Mouse (Mus musculus): ENCODE results near the gene Layn. TPM values are rescaled to one million over a fixed set of nuclear protein-coding genes. Genes with fewer than 3 reads are reported as not detected.

The Layn gene
- polyA plus RNA-seq, 1 experiment from 2014 or later, result 7.7 TPM

DNA sequence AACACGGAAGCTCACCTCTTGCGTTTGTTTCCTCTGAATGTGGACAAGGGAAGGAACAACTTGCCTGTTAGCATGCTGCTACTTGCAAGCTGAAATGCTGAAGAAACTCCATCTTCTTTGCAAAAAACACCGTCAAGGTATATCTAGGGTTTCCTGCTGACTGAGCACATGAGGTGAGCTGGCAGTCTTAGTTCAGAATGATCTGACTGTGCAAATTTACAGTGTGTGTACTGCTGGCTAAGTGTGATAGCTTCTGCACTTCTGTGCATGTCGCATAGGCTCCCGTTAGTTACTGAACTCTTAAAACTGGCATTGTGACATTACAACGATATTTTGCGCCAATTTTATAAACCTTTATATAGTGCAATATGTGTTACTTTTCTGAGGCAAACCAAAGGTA is 57.2 kb downstream of the Layn start:
- no peaks in the 10 kb centered on the region for H3K27me3 ChIP-seq (ENCODE audit: control insufficient read depth, insufficient read depth, low read depth, low read length)
- no peak overlapping the region for H3K4me2 ChIP-seq (ENCODE audit: low read depth, low read length)
- no peaks in the 10 kb centered on the region for H3K36me3 ChIP-seq (ENCODE audit: control insufficient read depth, insufficient read depth, low read length)
- no peak for ATAC-seq (ENCODE audit: low read depth)
- no peak overlapping the region for H3K4me3 ChIP-seq (ENCODE audit: low read length)
- H3K4me1 ChIP-seq (replicated peaks; ENCODE audit: control insufficient read depth, insufficient read depth, low read length), result no peaks in the 10 kb centered on the region
- 61% methylated on average over 7 of the region's 7 CpGs for WGBS
- H3K9me3 ChIP-seq (ENCODE audit: control insufficient read depth, low read length), result no peaks in the 10 kb centered on the region
- H3K9ac ChIP-seq (ENCODE audit: low read length), result no peak overlapping the region
- no peak overlapping the region for H3K27ac ChIP-seq (ENCODE audit: low read length)

DNA sequence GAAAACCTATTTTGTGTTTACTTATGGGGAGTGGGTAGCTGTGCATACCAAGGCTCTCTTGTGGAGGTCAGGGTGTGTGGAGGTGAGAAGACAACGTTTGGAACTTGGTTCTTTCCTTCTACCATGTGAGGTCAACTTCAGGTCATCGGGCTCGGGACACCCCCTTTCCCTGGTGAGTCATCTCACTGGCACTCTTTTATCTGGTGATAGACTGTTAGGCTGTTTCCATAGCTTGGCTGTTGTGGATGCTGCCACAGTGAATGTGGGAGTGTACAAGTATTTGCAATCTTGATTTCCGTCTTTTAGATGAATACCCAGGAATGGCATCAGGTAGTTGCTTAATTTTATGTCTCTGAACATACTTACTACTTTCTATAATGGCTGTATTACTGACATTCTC is 61.2 kb downstream of the Layn start:
- H3K4me3 ChIP-seq (ENCODE audit: low read length), result no peak overlapping the region
- no peaks in the 10 kb centered on the region for H3K4me1 ChIP-seq (replicated peaks; ENCODE audit: control insufficient read depth, insufficient read depth, low read length)
- H3K27ac ChIP-seq (ENCODE audit: low read length), result no peak overlapping the region
- ATAC-seq (ENCODE audit: low read depth), result no peak
- H3K9ac ChIP-seq (ENCODE audit: low read length), result no peak overlapping the region
- no peak overlapping the region for H3K4me2 ChIP-seq (ENCODE audit: low read depth, low read length)
- WGBS, result 25% methylated on average over 4 of the region's 4 CpGs
- H3K9me3 ChIP-seq (ENCODE audit: control insufficient read depth, low read length), result no peaks in the 10 kb centered on the region
- no peaks in the 10 kb centered on the region for H3K27me3 ChIP-seq (ENCODE audit: control insufficient read depth, insufficient read depth, low read depth, low read length)
- no peaks in the 10 kb centered on the region for H3K36me3 ChIP-seq (ENCODE audit: control insufficient read depth, insufficient read depth, low read length)

GRCm38 (mm10) chr9:51013644-51014043 is 63.2 kb downstream of the Layn start:
- ATAC-seq (ENCODE audit: low read depth), result no peak
- Histone ChIP-seq H3K9me3 (ENCODE audit: control insufficient read depth, low read length) (no peaks in the 10 kb centered on the region), H3K4me1 (replicated peaks; ENCODE audit: control insufficient read depth, insufficient read depth, low read length) (peaks cover 4% of the 10 kb centered on the region), H3K9ac (ENCODE audit: low read length) (no peak overlapping the region), H3K4me2 (ENCODE audit: low read depth, low read length) (no peak overlapping the region), H3K36me3 (ENCODE audit: control insufficient read depth, insufficient read depth, low read length) (no peaks in the 10 kb centered on the region), H3K4me3 (ENCODE audit: low read length) (no peak overlapping the region), H3K27me3 (ENCODE audit: control insufficient read depth, insufficient read depth, low read depth, low read length) (no peaks in the 10 kb centered on the region), H3K27ac (ENCODE audit: low read length) (no peak overlapping the region)
- 82% methylated on average over 1 of the region's 1 CpGs for WGBS

DNA sequence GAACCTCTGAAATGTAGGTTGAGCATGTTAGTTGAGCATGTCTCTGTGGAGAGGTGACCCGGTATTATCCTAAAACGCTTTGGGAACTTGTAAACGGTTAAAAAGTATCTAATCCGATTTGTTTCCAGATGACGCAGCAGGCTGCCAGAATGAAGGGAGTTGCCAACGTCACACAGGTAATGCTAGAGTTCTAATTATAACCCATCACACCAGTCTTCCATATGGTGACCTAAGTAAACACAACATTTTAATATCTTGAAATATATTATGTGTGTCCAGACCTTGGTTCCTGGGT is 67.3 kb downstream of the Layn start:
- ATAC-seq (ENCODE audit: low read depth), result no peak
- Histone ChIP-seq H3K27ac (ENCODE audit: low read length) (no peak overlapping the region), H3K4me2 (ENCODE audit: low read depth, low read length) (peak overlapping the region; percentile 72), H3K4me1 (replicated peaks; ENCODE audit: control insufficient read depth, insufficient read depth, low read length) (peaks cover 10% of the 10 kb centered on the region), H3K9me3 (ENCODE audit: control insufficient read depth, low read length) (no peaks in the 10 kb centered on the region), H3K27me3 (ENCODE audit: control insufficient read depth, insufficient read depth, low read depth, low read length) (no peaks in the 10 kb centered on the region), H3K9ac (ENCODE audit: low read length) (peak overlapping the region; percentile 56), H3K4me3 (ENCODE audit: low read length) (peak overlapping the region; percentile 39), H3K36me3 (ENCODE audit: control insufficient read depth, insufficient read depth, low read length) (no peaks in the 10 kb centered on the region)
- WGBS, result 4% methylated on average over 6 of the region's 6 CpGs

DNA sequence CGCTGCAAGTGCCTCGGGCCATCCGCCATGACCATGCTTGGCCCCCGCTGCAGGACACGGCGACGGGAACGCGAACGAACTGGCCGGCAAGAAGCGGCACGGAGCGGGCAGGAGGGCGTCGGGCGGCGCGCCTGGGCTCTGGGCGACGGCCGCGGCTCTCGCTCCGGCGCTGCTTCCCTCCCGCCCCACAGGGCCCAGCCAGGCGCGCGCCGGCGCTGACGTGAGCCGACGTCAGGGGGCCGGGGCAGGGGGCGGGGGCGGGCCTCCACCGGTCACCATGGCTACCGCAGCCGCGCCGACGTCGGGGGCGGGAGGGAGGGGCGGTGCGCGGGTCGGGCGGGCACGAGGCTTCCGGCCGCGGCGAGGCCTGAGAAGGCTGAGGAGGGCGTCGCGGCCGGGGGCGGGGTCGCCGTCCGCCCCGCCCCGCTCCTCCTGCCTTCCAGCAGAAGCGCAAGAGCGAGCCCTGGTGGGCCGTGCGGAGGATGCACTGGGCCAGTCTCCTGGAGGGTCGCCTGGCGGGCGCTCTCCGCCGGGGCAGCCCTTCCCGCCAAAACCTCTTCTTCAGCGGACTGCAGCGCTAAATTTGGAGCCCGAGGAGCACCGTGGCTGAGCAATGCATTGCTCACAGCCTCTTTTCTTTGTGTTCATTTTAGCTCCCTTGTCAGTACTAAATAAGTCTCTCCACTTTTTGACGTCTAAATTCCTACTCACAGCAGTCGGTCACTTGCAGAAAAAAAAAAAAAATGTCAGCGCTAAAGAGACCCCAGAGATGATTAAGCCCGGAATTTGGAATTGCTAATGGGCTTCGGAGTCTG is 67.8 kb downstream of the Layn start, which contains the start of gene Sik2:
Sik2 (minus strand) TSS at position 233 of the 815 bp plus-strand sequence.
- H3K4me3 ChIP-seq (ENCODE audit: low read length), result peak within 1 kb of the TSS; percentile 76
- WGBS, result under 1% methylated on average over 36 of the region's 85 CpGs
- H3K36me3 ChIP-seq (ENCODE audit: control insufficient read depth, insufficient read depth, low read length), result no peaks in the 10 kb centered on the region
- H3K4me2 ChIP-seq (ENCODE audit: low read depth, low read length), result peak within 1 kb of the TSS; percentile 86
- peak within 1 kb of the TSS; percentile 74 for H3K27ac ChIP-seq (ENCODE audit: low read length)
- H3K27me3 ChIP-seq (ENCODE audit: control insufficient read depth, insufficient read depth, low read depth, low read length), result no peaks in the 10 kb centered on the region
- H3K9me3 ChIP-seq (ENCODE audit: control insufficient read depth, low read length), result no peaks in the 10 kb centered on the region
- peak within 1 kb of the TSS; percentile 95 for H3K9ac ChIP-seq (ENCODE audit: low read length)
- peaks cover 10% of the 10 kb centered on the region for H3K4me1 ChIP-seq (replicated peaks; ENCODE audit: control insufficient read depth, insufficient read depth, low read length)
- ATAC-seq (ENCODE audit: low read depth), result peak; percentile 98

GRCm38 (mm10) chr9:51008068-51008840 is 68.6 kb downstream of the Layn start:
- peak overlapping the region; percentile 76 for H3K4me3 ChIP-seq (ENCODE audit: low read length)
- no peaks in the 10 kb centered on the region for H3K9me3 ChIP-seq (ENCODE audit: control insufficient read depth, low read length)
- no peaks in the 10 kb centered on the region for H3K27me3 ChIP-seq (ENCODE audit: control insufficient read depth, insufficient read depth, low read depth, low read length)
- WGBS, result 1% methylated on average over 54 of the region's 65 CpGs
- ATAC-seq (ENCODE audit: low read depth), result peak; percentile 57
- no peaks in the 10 kb centered on the region for H3K36me3 ChIP-seq (ENCODE audit: control insufficient read depth, insufficient read depth, low read length)
- H3K4me1 ChIP-seq (replicated peaks; ENCODE audit: control insufficient read depth, insufficient read depth, low read length), result peaks cover 10% of the 10 kb centered on the region
- peak overlapping the region; percentile 74 for H3K27ac ChIP-seq (ENCODE audit: low read length)
- peak overlapping the region; percentile 86 for H3K4me2 ChIP-seq (ENCODE audit: low read depth, low read length)
- H3K9ac ChIP-seq (ENCODE audit: low read length), result peak overlapping the region; percentile 95

GRCm38 (mm10) chr9:51007726-51008067 is 69.2 kb downstream of the Layn start:
- no peak for ATAC-seq (ENCODE audit: low read depth)
- H3K27ac ChIP-seq (ENCODE audit: low read length), result no peak overlapping the region
- 11% methylated on average over 10 of the region's 10 CpGs for WGBS
- H3K9ac ChIP-seq (ENCODE audit: low read length), result peak overlapping the region; percentile 95
- no peaks in the 10 kb centered on the region for H3K9me3 ChIP-seq (ENCODE audit: control insufficient read depth, low read length)
- H3K4me2 ChIP-seq (ENCODE audit: low read depth, low read length), result peak overlapping the region; percentile 86
- no peaks in the 10 kb centered on the region for H3K36me3 ChIP-seq (ENCODE audit: control insufficient read depth, insufficient read depth, low read length)
- peaks cover 10% of the 10 kb centered on the region for H3K4me1 ChIP-seq (replicated peaks; ENCODE audit: control insufficient read depth, insufficient read depth, low read length)
- no peaks in the 10 kb centered on the region for H3K27me3 ChIP-seq (ENCODE audit: control insufficient read depth, insufficient read depth, low read depth, low read length)
- peak overlapping the region; percentile 76 for H3K4me3 ChIP-seq (ENCODE audit: low read length)

DNA sequence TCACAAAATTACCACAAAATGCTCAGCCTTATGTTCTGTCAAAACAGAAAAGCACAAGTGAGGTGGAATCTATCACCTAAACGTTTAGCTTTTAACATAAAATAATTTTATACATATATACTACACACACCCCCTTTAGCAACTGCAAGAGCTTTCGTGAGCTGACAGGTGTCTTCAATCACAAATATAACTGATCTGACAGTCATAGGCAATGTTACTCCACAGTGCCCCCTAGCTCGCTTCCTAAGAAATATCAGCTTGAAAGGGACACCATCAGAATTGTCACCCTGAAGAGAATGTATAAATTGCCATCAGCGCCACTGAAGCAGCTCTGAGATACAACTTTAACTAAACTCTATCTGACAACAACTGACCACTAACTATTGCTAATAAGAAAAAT is 70.0 kb downstream of the Layn start:
- Histone ChIP-seq H3K4me1 (replicated peaks; ENCODE audit: control insufficient read depth, insufficient read depth, low read length) (peaks cover 10% of the 10 kb centered on the region), H3K36me3 (ENCODE audit: control insufficient read depth, insufficient read depth, low read length) (no peaks in the 10 kb centered on the region), H3K9ac (ENCODE audit: low read length) (no peak overlapping the region), H3K27ac (ENCODE audit: low read length) (no peak overlapping the region), H3K27me3 (ENCODE audit: control insufficient read depth, insufficient read depth, low read depth, low read length) (no peaks in the 10 kb centered on the region), H3K4me2 (ENCODE audit: low read depth, low read length) (no peak overlapping the region), H3K9me3 (ENCODE audit: control insufficient read depth, low read length) (no peaks in the 10 kb centered on the region), H3K4me3 (ENCODE audit: low read length) (no peak overlapping the region)
- no peak for ATAC-seq (ENCODE audit: low read depth)
- 8% methylated on average over 4 of the region's 4 CpGs for WGBS
